Mouse (Mus musculus) liver, postnatal 0 days (tissue): ENCODE measurements around the gene Mpc1.

Experiments
- CTCF ChIP-seq: sonication (generic); IDR thresholded peaks from 2 replicates; pipeline ENCODE4 v1.5.1; 2016; ENCODE audit warnings: antibody characterized with exemption, low read depth
- EP300 ChIP-seq: IDR thresholded peaks from 2 replicates; pipeline ENCODE4 v1.6.1; 2016; ENCODE audit warnings: antibody characterized with exemption, low read depth, mild to moderate bottlenecking

DNA sequence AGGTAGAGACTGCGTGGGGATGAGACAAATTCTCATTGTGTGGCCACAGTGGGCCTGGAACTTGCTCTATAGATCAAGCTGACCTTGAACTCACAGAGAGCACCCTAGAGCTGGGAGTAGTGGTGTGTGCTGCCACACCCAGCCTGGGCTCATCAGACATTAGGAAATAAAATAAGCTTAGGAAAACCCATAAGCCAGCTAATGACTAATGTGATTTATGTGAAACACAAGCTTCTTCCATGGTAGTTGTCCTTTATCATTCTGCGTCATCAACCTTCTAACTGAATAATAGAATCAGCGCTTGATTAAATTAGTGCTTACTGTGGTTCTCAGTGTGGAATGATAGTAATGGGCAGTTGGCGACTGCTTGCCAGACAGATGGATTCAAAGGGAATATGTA is 4.3 kb downstream of the Mpc1 start:
- TF ChIP-seq EP300 (no peak), CTCF (no peak)
